Mouse (Mus musculus) MEL (cell line): ENCODE results near the gene Amt. TPM values are rescaled to one million over a fixed set of nuclear protein-coding genes. Genes with fewer than 3 reads are reported as not detected.
"Not testable (repeated sequence)": the region's sequence is repeated elsewhere in the genome, so short reads cannot be mapped to it uniquely, and the experiment has no call there.

Experiments
- DNase-seq: peaks from one replicate; pipeline ENCODE4 v3.0.0; 2011; ENCODE audit warnings: low read depth, low spot score
- H3K27ac ChIP-seq: 2 replicates; pipeline ENCODE4 v1.5.1; 2012; ENCODE audit warnings: low read depth, mild to moderate bottlenecking, control low read depth, low read length, moderate library complexity; ENCODE audit not compliant: control insufficient read depth
- H3K27me3 ChIP-seq, 2 experiments: fragments of 150-350 bp in 1 of 2; sonication (generic) in 1 of 2; 2 replicates each; pipeline ENCODE4 v1.6.1; 2012; ENCODE audit warnings: low read length in 2 of 2, mild to moderate bottlenecking in 2 of 2, improper control_type of control experiment in 1 of 2, moderate library complexity in 1 of 2; ENCODE audit not compliant: insufficient read depth in 2 of 2, control insufficient read depth in 1 of 2
- H3K36me3 ChIP-seq, 2 experiments: 2 replicates each; pipeline ENCODE4 v1.6.1; 2012 to 2014; ENCODE audit warnings: low read length in 2 of 2, improper control_type of control experiment in 1 of 2, inconsistent platforms in 1 of 2, mild to moderate bottlenecking in 1 of 2; ENCODE audit not compliant: insufficient read depth in 2 of 2, control insufficient read depth in 1 of 2
- H3K4me1 ChIP-seq, 2 experiments: fragments of 150-350 bp in 1 of 2; sonication (generic) in 1 of 2; 2 replicates each; pipeline ENCODE4 v1.6.1; 2012; ENCODE audit warnings: low read length in 2 of 2, improper control_type of control experiment in 1 of 2, mild to moderate bottlenecking in 1 of 2; ENCODE audit not compliant: insufficient read depth in 2 of 2, control insufficient read depth in 1 of 2
- H3K4me3 ChIP-seq, 2 experiments: fragments of 150-350 bp in 1 of 2; sonication (generic) in 1 of 2; 2 replicates each; pipeline ENCODE4 v1.5.1; 2012; ENCODE audit warnings: low read depth in 2 of 2, low read length in 2 of 2, mild to moderate bottlenecking in 2 of 2, moderate library complexity in 2 of 2, control low read depth in 1 of 2, improper control_type of control experiment in 1 of 2; ENCODE audit not compliant: control insufficient read depth in 1 of 2, insufficient read depth in 1 of 2
- H3K79me2 ChIP-seq: 2 replicates; pipeline ENCODE4 v1.6.1; 2012; ENCODE audit warnings: mild to moderate bottlenecking, low read length, moderate library complexity; ENCODE audit not compliant: control insufficient read depth, poor library complexity, insufficient read depth
- H3K9ac ChIP-seq: 2 replicates; pipeline ENCODE4 v1.6.1; 2012; ENCODE audit warnings: low read depth, mild to moderate bottlenecking, control low read depth, low read length, moderate library complexity; ENCODE audit not compliant: control insufficient read depth, poor library complexity, severe bottlenecking
- H3K9me3 ChIP-seq: fragments of 150-350 bp; sonication (generic); replicated peaks from 2 replicates; pipeline ENCODE4 v1.6.1; 2012; ENCODE audit warnings: mild to moderate bottlenecking, low read length, improper control_type of control experiment, moderate library complexity; ENCODE audit not compliant: insufficient read depth
- BHLHE40 ChIP-seq: IDR thresholded peaks from 2 replicates; pipeline ENCODE4 v1.6.1; 2012; ENCODE audit warnings: low read depth, mild to moderate bottlenecking, inconsistent platforms, low read length, improper control_type of control experiment, borderline replicate concordance
- CTCF ChIP-seq, 3 experiments: IDR thresholded peaks in 2 of 3; conservative IDR thresholded peaks in 1 of 3; 2 replicates each; pipeline ENCODE4 v1.5.1; 2011 to 2012; ENCODE audit warnings: low read length in 3 of 3, low read depth in 2 of 3, mild to moderate bottlenecking in 2 of 3, improper control_type of control experiment in 1 of 3, inconsistent platforms in 1 of 3, mixed read lengths in 1 of 3, moderate library complexity in 1 of 3; ENCODE audit not compliant: control insufficient read depth in 1 of 3, insufficient read depth in 1 of 3, poor library complexity in 1 of 3, severe bottlenecking in 1 of 3
- EP300 ChIP-seq, 2 experiments: IDR thresholded peaks; 2 replicates each; pipeline ENCODE4 v1.6.1; 2011; ENCODE audit warnings: improper control_type of control experiment in 2 of 2, low read length in 2 of 2, low read depth in 1 of 2, mild to moderate bottlenecking in 1 of 2
- GATA1 ChIP-seq: IDR thresholded peaks from 2 replicates; pipeline ENCODE4 v1.6.1; 2011; ENCODE audit warnings: low read depth, low read length, improper control_type of control experiment
- JUND ChIP-seq: IDR thresholded peaks from 2 replicates; pipeline ENCODE4 v1.6.1; 2011; ENCODE audit warnings: low read depth, mild to moderate bottlenecking, improper control_type of control experiment, low read length
- MAFK ChIP-seq: IDR thresholded peaks from 2 replicates; pipeline ENCODE4 v1.6.1; 2011; ENCODE audit warnings: low read depth, mild to moderate bottlenecking, low read length, improper control_type of control experiment, borderline replicate concordance
- MAX ChIP-seq: IDR thresholded peaks from 2 replicates; pipeline ENCODE4 v1.6.1; 2011; ENCODE audit warnings: low read length, improper control_type of control experiment
- MAZ ChIP-seq: IDR thresholded peaks from 2 replicates; pipeline ENCODE4 v1.6.1; 2012; ENCODE audit warnings: low read depth, mild to moderate bottlenecking, inconsistent platforms, low read length, improper control_type of control experiment
- MEF2A ChIP-seq: IDR thresholded peaks from 2 replicates; pipeline ENCODE4 v1.6.1; 2014; ENCODE audit warnings: low read depth, mild to moderate bottlenecking, inconsistent platforms, low read length, improper control_type of control experiment; ENCODE audit not compliant: poor library complexity, insufficient replicate concordance, severe bottlenecking; ENCODE audit errors: extremely low read depth
- MYB ChIP-seq: IDR thresholded peaks from 2 replicates; pipeline ENCODE4 v1.6.1; 2011; ENCODE audit warnings: mild to moderate bottlenecking, low read depth, low read length, improper control_type of control experiment
- MYC ChIP-seq: IDR thresholded peaks from 2 replicates; pipeline ENCODE4 v1.6.1; 2011; ENCODE audit warnings: low read depth, mild to moderate bottlenecking, low read length, improper control_type of control experiment, moderate library complexity
- NRF1 ChIP-seq: IDR thresholded peaks from 2 replicates; pipeline ENCODE4 v1.6.1; 2014; ENCODE audit warnings: low read depth, mild to moderate bottlenecking, inconsistent platforms, low read length, improper control_type of control experiment, moderate library complexity; ENCODE audit not compliant: poor library complexity, insufficient read depth, severe bottlenecking
- POLR2A ChIP-seq, 2 experiments: IDR thresholded peaks; 2 replicates each; pipeline ENCODE4 v1.6.1; 2011 to 2012; ENCODE audit warnings: low read length in 2 of 2, mild to moderate bottlenecking in 2 of 2, control low read depth in 1 of 2, improper control_type of control experiment in 1 of 2, low read depth in 1 of 2, moderate library complexity in 1 of 2; ENCODE audit not compliant: control insufficient read depth in 1 of 2, insufficient read depth in 1 of 2, poor library complexity in 1 of 2
- POLR2AphosphoS2 ChIP-seq: IDR thresholded peaks from 2 replicates; pipeline ENCODE4 v1.6.1; 2011; ENCODE audit warnings: low read length, improper control_type of control experiment
- POLR2AphosphoS5 ChIP-seq: IDR thresholded peaks from 2 replicates; pipeline ENCODE4 v1.6.1; 2012; ENCODE audit warnings: low read depth, borderline replicate concordance, mild to moderate bottlenecking, inconsistent platforms, low read length, moderate library complexity, mixed read lengths
- RAD21 ChIP-seq: IDR thresholded peaks from 2 replicates; pipeline ENCODE4 v1.6.1; 2011; ENCODE audit warnings: mild to moderate bottlenecking, low read depth, low read length, improper control_type of control experiment
- SMC3 ChIP-seq: IDR thresholded peaks from 2 replicates; pipeline ENCODE4 v1.6.1; 2011; ENCODE audit warnings: low read depth, low read length, improper control_type of control experiment
- TAL1 ChIP-seq: IDR thresholded peaks from 2 replicates; pipeline ENCODE4 v1.6.1; 2012; ENCODE audit warnings: mild to moderate bottlenecking, inconsistent platforms, low read length, moderate library complexity, mixed read lengths
- TBP ChIP-seq: IDR thresholded peaks from 2 replicates; pipeline ENCODE4 v1.8.0; 2011; ENCODE audit warnings: low read depth, low read length, improper control_type of control experiment
- TCF12 ChIP-seq: IDR thresholded peaks from 2 replicates; pipeline ENCODE4 v1.6.1; 2014; ENCODE audit warnings: low read depth, mild to moderate bottlenecking, inconsistent platforms, low read length, improper control_type of control experiment, moderate library complexity
- UBTF ChIP-seq: IDR thresholded peaks from 2 replicates; pipeline ENCODE4 v1.6.1; 2012; ENCODE audit warnings: low read depth, mild to moderate bottlenecking, inconsistent platforms, low read length, improper control_type of control experiment, moderate library complexity, borderline replicate concordance; ENCODE audit not compliant: insufficient read depth
- USF1 ChIP-seq: IDR thresholded peaks from 2 replicates; pipeline ENCODE4 v1.6.1; 2014; ENCODE audit warnings: low read depth, mild to moderate bottlenecking, inconsistent platforms, low read length, improper control_type of control experiment, moderate library complexity
- ZC3H11A ChIP-seq: IDR thresholded peaks from 2 replicates; pipeline ENCODE4 v1.6.1; 2012; ENCODE audit warnings: low read depth, mild to moderate bottlenecking, inconsistent platforms, low read length, improper control_type of control experiment
- ZNF384 ChIP-seq: IDR thresholded peaks from 2 replicates; pipeline ENCODE4 v1.6.1; 2012; ENCODE audit warnings: low read depth, mild to moderate bottlenecking, inconsistent platforms, low read length, improper control_type of control experiment
- polyA plus RNA-seq, 2 experiments: library from polyadenylated mRNA; stranded (reverse) in 1 of 2; unstranded in 1 of 2; fragments of >175 nt in 1 of 2; fragments of >200 nt in 1 of 2; gene quantifications; 2 replicates each; pipeline versions ENCODE4 v1.2.1 to v1.2.4; 2012; ENCODE audit warnings: low replicate concordance in 2 of 2, low read depth in 1 of 2; ENCODE audit not compliant: insufficient read length in 2 of 2, insufficient read depth in 1 of 2, missing spikeins in 1 of 2
- total RNA-seq: library from RNA; depleted of rRNA; stranded (reverse); fragments of 300-350 nt; gene quantifications from 2 replicates; pipeline ENCODE4 v1.2.3, GENCODE M21; 2012

Gene Amt
- total and polyA plus RNA-seq, 3 experiments: 0.15 to 0.58 TPM; not detected in 1

- peak; percentile 97 for TF ChIP-seq MYC
- TF ChIP-seq TAL1: no peak
- no peak for TF ChIP-seq EP300 (IDR thresholded peaks at IDR 0.05; ENCODE audit: low read depth in 1 of 2, low read length in 2 of 2)
- peak; percentile 84 for TF ChIP-seq ZC3H11A
- no peak for TF ChIP-seq POLR2A (IDR thresholded peaks at IDR 0.05; ENCODE audit: control insufficient read depth in 1 of 2, insufficient read depth in 1 of 2, low read depth in 1 of 2, low read length in 2 of 2, poor library complexity in 1 of 2)
- TF ChIP-seq ZNF384: peak; percentile 20; the same call in 1 of the 2 replicates
- TF ChIP-seq GATA1: peak; percentile 45; the same call in 1 of the 2 replicates
- TF ChIP-seq RAD21: peak; percentile 88
- TF ChIP-seq POLR2AphosphoS2: no peak
- TF ChIP-seq NRF1: no peak
- no peak for TF ChIP-seq MEF2A
- peak; percentile 92 for TF ChIP-seq SMC3
- TF ChIP-seq CTCF (IDR thresholded peaks at IDR 0.05 in 2 of 3, conservative IDR thresholded peaks at IDR 0.05 in 1 of 3; ENCODE audit: control insufficient read depth in 1 of 3, insufficient read depth in 1 of 3, low read depth in 2 of 3, low read length in 3 of 3, poor library complexity in 1 of 3, severe bottlenecking in 1 of 3): peak; percentile 68 to 98 (median 95); a peak in 5 of 6 replicates
- no peak for TF ChIP-seq UBTF
- no peak for TF ChIP-seq POLR2AphosphoS5
- peak; percentile 51; the same call in 1 of the 2 replicates for TF ChIP-seq JUND
- no peak for TF ChIP-seq BHLHE40
- TF ChIP-seq MAFK: no peak
- no peak for TF ChIP-seq TCF12
- no peak for TF ChIP-seq MAZ
- TF ChIP-seq MYB: no peak
- TF ChIP-seq MAX: peak; percentile 76
- no peak; the same call in 1 of the 2 replicates for TF ChIP-seq USF1
Measured at GRCm38 (mm10) chr9:108284410-108284809, 12.2 kb upstream of the Amt start (continued).

GRCm38 (mm10) chr9:108287526-108288238 lies 9.0 kb upstream of the Amt start:
- not testable (repeated sequence) for H3K9ac ChIP-seq, H3K4me3 ChIP-seq, H3K27me3 ChIP-seq, H3K9me3 ChIP-seq, H3K79me2 ChIP-seq, H3K36me3 ChIP-seq, H3K4me1 ChIP-seq, DNase-seq, H3K27ac ChIP-seq
- TF ChIP-seq TBP (peak; percentile 73), ZNF384 (peak; percentile 20; the same call in 1 of the 2 replicates)
